ENCODE assay signal across 25 mouse cellular contexts in the genomic region with DNA sequence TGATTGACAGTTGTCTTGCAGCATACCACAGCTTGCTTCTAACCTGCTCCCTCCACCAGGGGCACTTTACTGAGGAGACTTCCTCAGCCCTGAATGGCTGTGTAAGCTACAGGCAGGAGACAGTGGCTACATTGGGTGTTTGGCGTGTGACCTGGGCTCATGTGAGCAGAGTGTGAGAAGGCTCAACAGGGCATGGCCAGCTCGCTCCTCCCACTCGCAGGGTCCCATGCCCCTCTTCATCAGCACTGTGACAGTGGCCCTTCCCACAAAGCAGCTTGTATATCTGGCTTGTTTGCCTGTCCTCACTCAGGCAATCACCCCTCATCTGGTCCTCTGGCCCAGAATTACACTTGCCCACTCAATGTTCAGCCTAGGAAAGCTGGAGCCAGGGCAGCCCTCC. TPM values are rescaled to one million over a fixed set of nuclear protein-coding genes. Genes with fewer than 3 reads are reported as not detected.
DNase-seq lines count a peak whose midpoint lies in the region; ATAC-seq and TF ChIP-seq lines count a peak whose summit lies in the region.
"Had no signal": no experiment of that assay in that cellular context is flagged by ENCODE, and none has a peak within 500 bp of the region (broad histone marks: within the 10 kb centered on the region; RNA-seq: fewer than 3 reads in every experiment).

No protein-coding gene starts in this region.

- peak overlapping the region; percentile 69 for H3K27ac ChIP-seq in left cerebral cortex, adult 2 months
- H3K27ac ChIP-seq in cortical plate, adult 2 months (ENCODE audit: insufficient read depth, low read length): peak overlapping the region; percentile 75; the same call in 1 of the 2 replicates
- H3K27ac ChIP-seq in midbrain, embryonic 15.5 days: no peak overlapping the region
- H3K27ac ChIP-seq in liver, embryonic 12.5 days: no peak overlapping the region
- H3K27ac ChIP-seq: forebrain, embryonic 12.5 days; heart, embryonic 15.5 days; intestine, embryonic 15.5 days; neural tube, embryonic 15.5 days had no signal

- H3K4me1 ChIP-seq in cortical plate, adult 2 months (ENCODE audit: control insufficient read depth, insufficient read depth, low read length): peaks cover 4% of the 10 kb centered on the region
- peaks cover 13% of the 10 kb centered on the region for H3K4me1 ChIP-seq in midbrain, embryonic 15.5 days
- no peaks in the 10 kb centered on the region for H3K4me1 ChIP-seq in liver, embryonic 12.5 days
- H3K4me1 ChIP-seq: intestine, embryonic 15.5 days had no signal

- H3K9me3 ChIP-seq in midbrain, embryonic 15.5 days: no peaks in the 10 kb centered on the region
- no peaks in the 10 kb centered on the region for H3K9me3 ChIP-seq in liver, embryonic 12.5 days (replicated peaks)
- H3K9me3 ChIP-seq: heart, embryonic 15.5 days; intestine, embryonic 15.5 days; neural tube, embryonic 15.5 days had no signal

- peak; percentile 40; the same call in 1 of the 2 replicates for ATAC-seq in midbrain, embryonic 15.5 days (replicated peaks)
- ATAC-seq in liver, embryonic 12.5 days: no peak
- no peak for ATAC-seq in erythroblast, adult 5-6 weeks (replicated peaks; ENCODE audit: low FRiP score, poor library complexity, severe bottlenecking)
- ATAC-seq: activated CD4-positive, CD25-positive, alpha-beta regulatory T cell, adult 4 months; intestine, embryonic 15.5 days had no signal

- H3K4me3 ChIP-seq in left cerebral cortex, adult 2 months: no peak overlapping the region
- H3K4me3 ChIP-seq in cortical plate, adult 2 months (ENCODE audit: insufficient read depth, low read length): no peak overlapping the region
- H3K4me3 ChIP-seq in midbrain, embryonic 15.5 days: no peak overlapping the region
- no peak overlapping the region for H3K4me3 ChIP-seq in liver, embryonic 12.5 days
- H3K4me3 ChIP-seq: forebrain, embryonic 12.5 days; heart, embryonic 15.5 days; intestine, embryonic 15.5 days; neural tube, embryonic 15.5 days had no signal

- H3K9ac ChIP-seq in midbrain, embryonic 15.5 days: no peak overlapping the region
- H3K9ac ChIP-seq in liver, embryonic 12.5 days: no peak overlapping the region
- H3K9ac ChIP-seq: forebrain, embryonic 12.5 days; heart, embryonic 15.5 days; intestine, embryonic 15.5 days; neural tube, embryonic 15.5 days had no signal

- no peak for TF ChIP-seq POLR2A in cortical plate, adult 2 months (IDR thresholded peaks at IDR 0.05; ENCODE audit: extremely low read depth, insufficient read depth, low read length)

- 78% methylated on average over 3 of the region's 3 CpGs for WGBS in midbrain, embryonic 15.5 days
- 72% methylated on average over 3 of the region's 3 CpGs for WGBS in liver, embryonic 12.5 days (ENCODE audit: insufficient replicate concordance)

- TF ChIP-seq CTCF in left cerebral cortex, adult 2 months (IDR thresholded peaks at IDR 0.05): no peak
- no peak for TF ChIP-seq CTCF in cortical plate, adult 2 months (IDR thresholded peaks at IDR 0.05; ENCODE audit: extremely low read depth, insufficient read depth, low read length)

- H3K4me2 ChIP-seq in midbrain, embryonic 15.5 days: no peak overlapping the region
- no peak overlapping the region for H3K4me2 ChIP-seq in liver, embryonic 12.5 days
- H3K4me2 ChIP-seq: forebrain, embryonic 12.5 days; heart, embryonic 15.5 days; intestine, embryonic 15.5 days; neural tube, embryonic 15.5 days had no signal

- H3K36me3 ChIP-seq in midbrain, embryonic 15.5 days (replicated peaks): no peaks in the 10 kb centered on the region; the same call in 1 of the 2 replicates
- no peaks in the 10 kb centered on the region for H3K36me3 ChIP-seq in liver, embryonic 12.5 days
- H3K36me3 ChIP-seq: forebrain, embryonic 12.5 days; heart, embryonic 15.5 days; intestine, embryonic 15.5 days had no signal

- intact Hi-C loops in left cerebral cortex, adult 2 months (cut with DNase I): no loop called here
- intact Hi-C loops in left cerebral cortex, postnatal 36 days (cut with DNase I): no loop called here

- H3K27me3 ChIP-seq in midbrain, embryonic 15.5 days (replicated peaks): no peaks in the 10 kb centered on the region
- no peaks in the 10 kb centered on the region for H3K27me3 ChIP-seq in liver, embryonic 12.5 days (replicated peaks)
- H3K27me3 ChIP-seq: forebrain, embryonic 12.5 days; heart, embryonic 15.5 days; intestine, embryonic 15.5 days; neural tube, embryonic 15.5 days had no signal

- DNase-seq in left cerebral cortex, adult 2 months (ENCODE audit: extremely low spot score in 1 of 2, low spot score in 2 of 2): no peak
- no peak for DNase-seq in left cerebral cortex, postnatal 36 days (ENCODE audit: low spot score in 2 of 2)
- peak; percentile 11 for DNase-seq in R1 (ENCODE audit: low read depth, low spot score)
- DNase-seq: adrenal gland, postnatal 25 days; cerebellum, adult 11-12 months; cerebellum, postnatal 14 days; gastrocnemius, postnatal 14 days; heart, adult 18-20 months; heart, postnatal 4 days; kidney, adult 9 months; layer of hippocampus, postnatal 36 days; liver; lung, adult 18-20 months; lung, postnatal 36 days; right cerebral cortex, postnatal 25 days; thymus, adult 2 months had no signal

RNA-seq across cellular contexts. Expression of a gene that starts 28.8 kb away (rescaled TPM):
- total RNA-seq in left cerebral cortex, adult 2 months (2021): 1 to 10 TPM; 1.2 to 1.6 TPM
- 1 to 10 TPM; 1.6 to 2.2 TPM for total RNA-seq in left cerebral cortex, postnatal 36 days (2021)
- polyA plus RNA-seq in cortical plate, adult 2 months (2012; rRNA removed): 2.0 and 2.2 TPM in 2 replicates
- 6.0 and 7.3 TPM in 2 replicates for polyA plus RNA-seq in midbrain, embryonic 15.5 days (2015; fragmentation: Nextera tagmentation; extraction: Ambion mirVana)
- polyA plus RNA-seq in liver, embryonic 12.5 days (2016; fragmentation: Nextera tagmentation; extraction: Ambion mirVana): 20.7 and 21.7 TPM in 2 replicates
- 0.96 and 3.8 TPM in 2 replicates for total RNA-seq in erythroblast, adult 5-6 weeks (2015; ENCODE audit: low replicate concordance)
- 2.1 and 4.5 TPM in 2 replicates for total RNA-seq in erythroblast, adult 5-6 weeks (2017; ENCODE audit: low replicate concordance)

RNA-seq across cellular contexts. Expression of a gene that starts 55.5 kb away (rescaled TPM):
- total RNA-seq in left cerebral cortex, adult 2 months (2021): 10 to 100 TPM; 20.6 to 20.9 TPM
- 10 to 100 TPM; 15.7 to 17.4 TPM for total RNA-seq in left cerebral cortex, postnatal 36 days (2021)
- 28.5 and 29.1 TPM in 2 replicates for polyA plus RNA-seq in cortical plate, adult 2 months (2012; rRNA removed)
- 14.3 and 14.6 TPM in 2 replicates for polyA plus RNA-seq in midbrain, embryonic 15.5 days (2015; fragmentation: Nextera tagmentation; extraction: Ambion mirVana)
- polyA plus RNA-seq in liver, embryonic 12.5 days (2016; fragmentation: Nextera tagmentation; extraction: Ambion mirVana): 5.6 and 7.1 TPM in 2 replicates
- total RNA-seq in erythroblast, adult 5-6 weeks (2015; ENCODE audit: low replicate concordance): 3.6 and 5.0 TPM in 2 replicates
- 1.9 and 2.8 TPM in 2 replicates for total RNA-seq in erythroblast, adult 5-6 weeks (2017; ENCODE audit: low replicate concordance)

Comparison
In these comparisons a context has a peak if more than half of its experiments do, and no peak if none do; other contexts are left out.
1. H3K27ac ChIP-seq: peak in left cerebral cortex, adult 2 months (single experiment) and cortical plate, adult 2 months (single experiment); none in midbrain, embryonic 15.5 days (single experiment) and liver, embryonic 12.5 days (single experiment).